Mouse (Mus musculus) brain, embryonic 14.5 days (tissue): ENCODE measurements around the gene D1Ertd622e. TPM values are rescaled to one million over a fixed set of nuclear protein-coding genes. Genes with fewer than 3 reads are reported as not detected.

Experiments used
- DNase-seq: peaks from one replicate; pipeline ENCODE4 v3.0.0-alpha.2; 2011; ENCODE audit warnings: low read depth
- CTCF ChIP-seq: fragments of 200-500 bp; IDR thresholded peaks from 2 replicates; pipeline ENCODE4 v1.5.1; 2012; ENCODE audit warnings: inconsistent platforms, mild to moderate bottlenecking, moderate library complexity, borderline replicate concordance; ENCODE audit not compliant: insufficient read depth, insufficient read length; ENCODE audit errors: extremely low read depth
- POLR2A ChIP-seq: fragments of 200-500 bp; IDR thresholded peaks from 2 replicates; pipeline ENCODE4 v1.6.1; 2012; ENCODE audit warnings: mild to moderate bottlenecking, inconsistent platforms, borderline replicate concordance; ENCODE audit not compliant: poor library complexity, insufficient read depth, insufficient read length, severe bottlenecking; ENCODE audit errors: extremely low read depth
- polyA plus RNA-seq: library from polyadenylated mRNA; depleted of rRNA; stranded (reverse); fragments of >200 nt; gene quantifications from 2 replicates; pipeline ENCODE4 v1.2.3, GENCODE M21; 2012; rRNA removed

The D1Ertd622e gene
- polyA plus RNA-seq = 44.4 and 53.5 TPM in 2 replicates

DNA sequence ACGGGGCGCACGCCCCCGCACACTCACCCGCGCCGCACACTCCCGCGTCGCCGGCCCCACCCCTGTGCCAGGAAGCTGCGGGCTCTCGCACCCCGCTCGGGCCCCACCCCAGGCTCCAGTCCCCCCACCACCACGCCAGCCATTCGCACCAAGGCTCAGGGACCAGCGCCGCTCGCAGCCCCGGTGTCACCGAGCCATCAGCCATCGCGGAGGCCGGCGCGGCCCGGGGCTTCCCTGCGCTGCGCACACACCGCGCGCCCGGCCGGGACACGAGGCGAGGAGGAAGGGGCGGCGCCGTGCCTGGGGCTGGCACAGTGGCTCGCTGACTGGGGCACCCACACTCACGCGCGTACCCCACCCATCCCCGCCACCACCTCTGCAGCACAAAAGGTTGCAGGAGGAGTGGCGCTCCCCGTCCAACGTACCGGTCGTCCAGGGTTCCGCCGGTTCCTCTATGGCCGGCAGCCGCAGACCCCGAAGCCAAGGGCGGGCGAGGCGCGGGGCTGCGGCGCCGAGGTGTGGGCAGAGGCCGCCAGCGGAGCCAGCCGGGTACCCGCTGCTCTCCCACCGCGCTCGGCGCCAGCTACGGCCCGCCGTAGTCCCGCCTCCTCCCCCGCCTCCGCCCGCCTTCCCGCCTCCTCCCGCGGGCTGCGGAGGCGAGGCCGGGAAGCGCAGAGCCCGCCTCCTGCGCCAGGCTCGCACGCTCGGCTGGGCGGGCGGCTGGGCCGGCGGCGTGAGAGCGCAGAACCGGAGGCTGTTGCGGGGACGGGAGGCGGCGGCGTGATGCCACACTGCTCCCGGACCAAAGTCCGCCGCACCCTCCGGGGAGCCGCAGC is at the start of gene D1Ertd622e:
D1Ertd622e (minus strand) TSS at position 669 of the 836 bp plus-strand sequence.
- TF ChIP-seq POLR2A = peak; percentile 90
- no peak for TF ChIP-seq CTCF
- peak; percentile 94 for DNase-seq

DNA sequence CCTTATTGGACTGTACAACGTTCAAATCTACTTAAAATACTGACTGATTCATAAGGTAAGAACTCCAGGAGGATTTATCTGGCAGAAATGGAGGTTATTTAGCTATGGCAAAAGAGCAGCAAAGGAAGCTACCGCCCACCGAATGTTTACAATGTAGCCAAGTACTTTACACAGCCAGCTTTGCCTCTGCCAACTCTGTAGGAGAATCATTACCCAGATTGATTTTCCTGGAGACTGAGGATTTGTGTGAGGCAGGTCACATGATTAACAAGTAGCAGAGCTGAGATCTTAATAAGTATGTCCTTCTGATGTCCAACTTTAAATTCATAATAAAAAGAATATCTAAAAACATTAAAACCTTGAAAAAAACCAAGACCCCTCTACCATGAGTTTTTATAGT is 48.6 kb upstream of the D1Ertd622e start:
- DNase-seq = no peak
- TF ChIP-seq CTCF (no peak), POLR2A (no peak)

DNA sequence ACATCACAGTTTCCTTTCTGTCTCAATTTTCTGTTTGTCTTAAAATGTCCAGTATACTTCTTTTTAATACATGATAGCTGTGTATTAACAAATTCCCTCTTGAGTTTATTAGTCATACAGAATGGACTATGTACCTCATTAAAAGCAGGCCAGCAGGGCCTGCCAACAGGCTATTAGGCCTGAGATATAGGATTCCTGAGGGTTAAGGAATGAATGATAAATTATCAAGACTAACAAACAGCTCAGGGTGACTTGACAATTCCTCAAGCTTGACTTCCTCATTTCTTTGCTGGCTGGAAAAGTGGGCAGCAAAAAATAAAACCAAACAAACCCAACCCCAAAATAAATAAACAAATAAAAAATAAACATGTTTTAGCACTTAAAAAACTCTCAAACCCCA is 43.5 kb upstream of the D1Ertd622e start:
- TF ChIP-seq CTCF = no peak
- no peak for TF ChIP-seq POLR2A
- DNase-seq = no peak

DNA sequence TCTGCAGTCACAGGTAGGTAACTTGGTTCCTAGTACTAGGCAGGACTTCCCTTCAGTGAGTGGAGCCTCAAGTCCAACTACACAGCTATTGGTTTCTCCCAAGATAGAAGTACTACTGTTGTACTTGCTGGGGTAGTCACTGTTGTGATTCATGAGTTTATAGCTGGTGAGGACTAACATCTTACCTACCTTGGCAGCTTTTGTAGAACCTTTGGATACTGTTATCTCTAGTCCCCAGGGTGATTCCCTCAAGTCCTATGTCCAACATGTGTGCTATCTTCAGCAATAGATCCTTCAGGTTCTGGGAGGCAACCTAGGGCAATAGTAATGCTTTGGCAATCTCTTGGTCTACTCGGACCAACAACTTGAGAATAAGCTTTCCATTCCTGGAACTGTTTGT is 42.8 kb upstream of the D1Ertd622e start:
- DNase-seq = no peak

DNA sequence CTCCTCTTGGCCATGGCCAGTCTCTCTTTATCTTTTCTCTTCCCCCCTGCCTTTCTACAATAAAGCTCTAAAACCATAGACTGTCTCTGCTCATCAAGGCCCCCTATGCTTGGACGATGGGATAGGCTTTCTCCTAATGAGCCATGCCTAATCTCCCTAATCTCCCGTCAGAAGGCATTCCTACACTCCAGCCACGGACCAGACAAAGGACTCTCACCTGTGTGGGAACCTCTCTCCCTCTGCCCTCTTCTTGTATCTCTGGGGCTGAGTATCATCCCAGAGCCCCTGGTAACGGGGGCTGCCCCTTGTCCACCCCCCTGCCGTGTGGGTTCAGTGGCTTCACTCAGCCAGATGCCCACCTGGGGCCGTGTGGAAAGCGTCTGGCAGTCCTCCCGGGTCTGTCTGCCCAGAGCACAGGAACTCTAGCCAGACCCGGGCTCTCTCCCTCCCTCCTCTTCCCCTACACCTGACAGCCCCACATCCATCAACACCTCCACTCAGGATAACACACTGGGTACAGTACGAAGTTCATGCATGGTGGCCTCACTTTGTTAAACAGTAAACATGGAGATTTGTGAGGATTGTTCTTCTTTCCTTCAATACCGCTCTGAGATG is 37.2 kb upstream of the D1Ertd622e start:
- TF ChIP-seq CTCF (no peak), POLR2A (no peak)
- DNase-seq = no peak

More for the DNA sequence above, 42.8 kb upstream of the D1Ertd622e start:
- TF ChIP-seq POLR2A (no peak), CTCF (no peak)

DNA sequence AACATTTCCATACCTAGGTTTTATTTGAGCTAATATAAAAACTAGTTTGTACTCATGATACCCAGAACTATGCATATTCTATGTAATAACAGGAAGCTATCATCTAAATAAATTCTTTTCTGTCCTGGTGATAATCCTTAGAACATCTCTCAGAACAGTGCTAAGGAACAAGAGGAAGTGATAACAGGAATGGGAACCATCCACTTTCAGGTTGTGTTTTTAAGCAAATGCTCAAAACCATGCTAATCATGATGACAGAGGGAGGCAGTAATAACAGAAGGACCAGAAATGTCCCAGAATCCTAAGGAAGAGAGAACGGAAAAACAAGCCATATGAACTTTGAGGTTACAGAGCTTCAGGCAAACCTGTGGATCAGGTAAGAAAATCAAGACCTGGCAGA is 35.4 kb upstream of the D1Ertd622e start:
- TF ChIP-seq POLR2A (no peak), CTCF (no peak)
- no peak for DNase-seq

DNA sequence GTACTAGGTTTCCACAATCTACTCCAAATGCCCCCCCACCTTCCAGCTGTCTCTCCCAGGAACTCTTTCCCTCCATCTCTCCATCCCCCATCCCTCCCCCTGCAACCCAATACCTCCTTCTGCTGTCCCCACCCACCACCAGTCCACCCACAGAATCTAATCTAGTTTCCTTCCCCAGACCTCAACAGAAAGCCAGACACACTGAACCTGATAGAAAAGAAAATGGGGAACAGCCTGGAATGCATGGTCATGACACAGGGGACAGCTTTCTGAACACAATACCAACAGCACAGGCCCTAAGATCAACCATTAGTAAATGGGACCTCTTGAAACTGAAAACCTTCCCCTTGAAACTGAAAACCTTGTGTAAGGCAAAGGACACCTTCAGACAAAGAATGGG is 32.0 kb upstream of the D1Ertd622e start:
- no peak for DNase-seq

DNA sequence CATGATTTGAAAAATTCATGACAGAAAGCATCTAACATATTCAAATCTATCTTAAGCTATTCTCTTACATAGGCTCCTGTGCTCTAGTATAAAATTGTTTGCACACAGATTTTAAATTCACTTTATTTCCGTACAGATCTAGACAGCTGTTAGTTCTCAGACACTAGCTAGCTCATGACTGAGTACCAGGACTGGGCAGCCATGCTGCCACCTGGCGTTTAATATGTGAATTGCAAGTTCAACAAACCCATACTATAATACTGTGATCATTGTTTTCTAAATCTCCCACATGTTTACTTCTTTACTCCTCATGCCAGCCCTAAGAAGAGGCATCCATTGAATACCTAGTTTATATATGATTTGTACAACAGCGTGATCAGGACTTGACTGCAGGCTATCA is 26.9 kb upstream of the D1Ertd622e start:
- peak; percentile 68; the same call in 1 of the 2 replicates for TF ChIP-seq CTCF
- no peak for TF ChIP-seq POLR2A
- DNase-seq = peak; percentile 64

More for the DNA sequence above, 32.0 kb upstream of the D1Ertd622e start:
- TF ChIP-seq POLR2A = no peak
- no peak for TF ChIP-seq CTCF

DNA sequence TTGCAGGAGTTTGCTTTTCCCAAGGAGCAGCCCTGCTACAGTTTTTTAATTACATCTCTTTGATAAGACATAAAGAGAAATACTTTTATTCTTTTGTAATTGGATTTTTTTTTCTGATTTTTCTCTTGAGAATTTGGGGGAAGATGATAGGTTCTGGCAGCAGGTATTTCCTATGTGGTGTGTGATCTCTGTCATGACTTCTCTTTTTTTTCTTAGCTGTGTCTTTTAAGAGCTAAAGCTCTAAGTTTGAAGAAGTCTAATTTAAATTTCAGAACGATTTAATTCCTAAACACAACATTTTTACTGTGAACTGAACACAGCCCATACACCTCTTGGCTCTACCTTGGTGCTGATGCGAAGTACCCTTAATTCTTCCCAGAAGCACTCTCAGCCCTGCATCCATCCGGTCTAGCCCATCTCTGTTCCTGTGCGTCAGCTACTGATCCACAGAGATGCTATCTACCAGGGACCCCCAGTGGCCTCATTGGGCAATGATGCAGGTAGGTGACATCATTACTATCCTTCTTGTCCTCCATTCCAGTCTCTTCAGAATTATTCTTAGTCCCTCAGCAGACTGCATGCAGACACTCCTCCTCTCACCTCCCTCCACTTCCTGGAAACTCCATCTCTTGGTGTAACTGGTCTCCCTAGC is 14.8 kb upstream of the D1Ertd622e start:
- DNase-seq = no peak
- TF ChIP-seq CTCF (no peak), POLR2A (no peak)

DNA sequence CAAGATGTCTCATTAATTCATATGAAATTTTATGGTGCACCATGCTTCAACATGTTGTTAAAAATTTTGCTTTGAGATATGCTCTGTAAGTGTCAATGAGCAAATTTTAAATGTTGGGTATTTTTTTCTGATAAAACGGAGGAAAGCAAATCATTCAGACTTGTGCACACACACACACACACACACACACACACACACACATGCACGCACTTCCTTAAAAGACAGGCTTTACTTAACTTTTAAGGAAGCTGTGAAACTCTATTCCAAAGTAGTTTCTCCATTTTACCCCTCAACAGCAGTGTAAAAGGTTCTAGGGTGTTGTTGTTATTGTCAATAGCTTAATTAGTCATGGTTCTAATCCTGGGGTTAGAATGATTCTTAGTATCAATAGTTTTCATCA is 14.2 kb upstream of the D1Ertd622e start:
- no peak for TF ChIP-seq CTCF
- no peak for TF ChIP-seq POLR2A
- DNase-seq = no peak

DNA sequence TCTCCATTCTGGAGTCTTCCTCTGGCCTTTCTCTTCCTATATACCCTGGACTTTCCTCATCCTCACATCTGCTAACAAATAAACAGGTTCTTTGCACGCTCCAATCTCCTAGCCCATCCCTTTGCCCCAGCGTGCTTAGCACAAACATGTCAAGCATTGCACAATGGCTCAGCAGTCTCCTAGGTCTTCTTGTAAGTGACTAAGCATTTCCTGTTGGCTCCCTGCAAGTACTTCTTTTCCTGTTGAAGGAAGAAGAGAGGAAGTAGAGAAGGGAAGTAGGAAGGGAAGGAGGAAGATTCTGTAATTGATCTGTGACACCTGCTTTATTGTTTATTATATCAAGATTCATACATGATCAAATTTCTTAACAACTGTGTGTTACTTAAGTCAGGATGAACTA is 11.0 kb upstream of the D1Ertd622e start:
- no peak for DNase-seq
- TF ChIP-seq CTCF (no peak), POLR2A (no peak)

DNA sequence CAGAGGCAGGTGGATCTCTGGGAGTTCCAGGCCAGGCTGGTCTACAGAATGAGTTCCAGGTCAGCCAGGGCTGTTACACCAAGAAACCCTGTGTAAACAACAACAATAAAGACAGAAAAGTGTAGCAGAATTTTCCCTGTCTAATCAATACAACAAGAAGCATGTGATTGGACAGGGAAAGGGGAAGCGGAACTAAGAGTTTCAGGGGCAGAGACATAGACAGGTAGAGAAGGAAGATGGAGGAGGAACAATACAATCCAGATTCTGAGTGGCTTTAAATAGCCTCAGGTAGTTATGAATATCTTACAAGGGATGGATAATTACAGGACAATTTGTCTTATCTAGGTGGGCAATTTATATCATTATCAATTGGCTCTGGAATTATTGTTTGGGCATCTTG is 5.4 kb upstream of the D1Ertd622e start:
- no peak for DNase-seq
- no peak for TF ChIP-seq POLR2A
- no peak for TF ChIP-seq CTCF

DNA sequence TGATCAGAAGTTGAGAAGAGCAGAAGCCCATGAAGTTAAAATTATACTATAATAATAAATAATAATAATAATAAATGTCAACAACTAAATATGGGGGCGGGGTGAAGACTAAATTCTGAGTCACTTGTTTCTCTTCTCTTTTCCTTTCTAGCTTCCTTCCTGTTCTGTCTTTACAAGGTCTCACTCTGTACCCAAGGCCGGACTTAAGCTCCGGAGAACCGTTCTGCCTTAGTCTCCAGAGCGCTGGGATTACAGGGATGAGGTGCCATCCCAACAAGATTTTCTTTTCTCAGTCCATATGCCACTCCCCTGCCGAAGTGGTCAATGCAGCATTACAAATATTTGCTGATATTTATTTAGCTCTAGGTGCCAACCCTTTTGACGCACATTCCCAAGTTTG is 450 bp upstream of the D1Ertd622e start:
- DNase-seq = no peak
- TF ChIP-seq POLR2A (no peak), CTCF (no peak)
